Mouse (Mus musculus) myocyte (in vitro differentiated cells): ENCODE results near the gene D130043K22Rik.
A peak's percentile ranks its signal among the peaks of the same experiment; 100 is the strongest.

Experiments used
- CEBPB ChIP-seq: IDR thresholded peaks from 2 replicates; pipeline ENCODE4 v1.6.1; 2011; ENCODE audit warnings: mild to moderate bottlenecking, moderate library complexity; ENCODE audit not compliant: poor library complexity, insufficient read depth, severe bottlenecking
- MAX ChIP-seq: IDR thresholded peaks from one replicate; pipeline ENCODE4 v1.6.1; 2011; ENCODE audit warnings: low read depth, mild to moderate bottlenecking, control low read depth
- MYOD1 ChIP-seq, 3 experiments: IDR thresholded peaks; one replicate each; pipeline ENCODE4 v1.6.1; 2011; ENCODE audit warnings: control low read depth in 2 of 3, low read depth in 2 of 3, mild to moderate bottlenecking in 2 of 3, moderate library complexity in 1 of 3; ENCODE audit not compliant: insufficient read length in 2 of 3, control insufficient read depth in 1 of 3
- USF1 ChIP-seq: IDR thresholded peaks from one replicate; pipeline ENCODE4 v1.6.1; 2011; ENCODE audit warnings: low read depth, mild to moderate bottlenecking, control low read depth, moderate library complexity

DNA sequence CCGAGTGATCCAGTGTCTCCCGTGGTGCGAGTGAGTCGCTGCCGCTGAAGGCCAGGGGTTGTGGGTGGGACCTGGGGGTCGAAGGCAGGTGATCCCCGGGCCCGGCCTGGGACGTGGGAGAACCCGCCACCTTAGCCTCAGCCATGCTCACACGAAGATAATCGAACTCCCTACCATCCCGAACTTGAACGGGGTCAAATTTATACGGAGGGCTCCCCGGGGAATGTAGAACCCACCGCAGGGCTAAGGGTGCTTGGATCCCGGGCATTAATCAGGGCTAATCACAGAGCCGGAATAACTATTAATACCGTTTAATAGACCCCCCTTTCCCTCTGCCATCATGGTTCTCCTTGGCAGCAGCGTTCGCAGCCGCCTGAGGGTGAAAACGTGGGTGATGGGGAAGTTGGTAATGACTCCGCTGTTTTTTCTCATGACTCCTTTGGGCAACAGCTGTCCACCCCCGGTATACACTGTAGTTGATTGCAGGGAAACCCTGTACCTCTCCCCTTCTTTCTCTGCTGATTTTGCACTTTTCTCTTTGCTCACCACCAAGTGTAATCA lies 42.7 kb upstream of the D130043K22Rik start:
- TF ChIP-seq MYOD1 (IDR thresholded peaks at IDR 0.05; ENCODE audit: control insufficient read depth in 1 of 3, insufficient read length in 2 of 3, low read depth in 2 of 3), result peak in 2 of 3 experiments; percentile 26 to 51
- no peak for TF ChIP-seq MAX
- TF ChIP-seq USF1, result no peak
- no peak for TF ChIP-seq CEBPB
